Mouse (Mus musculus) left cerebral cortex, postnatal 10 days (tissue): ENCODE data around the gene Sh3gl1. TPM values are rescaled to one million over a fixed set of nuclear protein-coding genes. Genes with fewer than 3 reads are reported as not detected.
A peak's percentile ranks its signal among the peaks of the same experiment; 100 is the strongest.

Experiments used
- DNase-seq, 2 experiments: peaks; one replicate each; pipeline ENCODE4 v3.0.0; 2021 to 2022; ENCODE audit warnings: low spot score in 2 of 2, mixed read lengths in 1 of 2; ENCODE audit errors: extremely low spot score in 1 of 2
- intact Hi-C: fragments of 180-260 bp; cut with DNase I; formaldehyde crosslinking; loops from one replicate; pipeline ENCODE4 v1.15.1; 2025
- total RNA-seq, 2 experiments: library from RNA; stranded (reverse); gene quantifications; 2 replicates each; pipeline ENCODE4 v1.2.3; 2021

Sh3gl1 gene
- total RNA-seq, 2 experiments from 2014 or later: 53.7 TPM

DNA sequence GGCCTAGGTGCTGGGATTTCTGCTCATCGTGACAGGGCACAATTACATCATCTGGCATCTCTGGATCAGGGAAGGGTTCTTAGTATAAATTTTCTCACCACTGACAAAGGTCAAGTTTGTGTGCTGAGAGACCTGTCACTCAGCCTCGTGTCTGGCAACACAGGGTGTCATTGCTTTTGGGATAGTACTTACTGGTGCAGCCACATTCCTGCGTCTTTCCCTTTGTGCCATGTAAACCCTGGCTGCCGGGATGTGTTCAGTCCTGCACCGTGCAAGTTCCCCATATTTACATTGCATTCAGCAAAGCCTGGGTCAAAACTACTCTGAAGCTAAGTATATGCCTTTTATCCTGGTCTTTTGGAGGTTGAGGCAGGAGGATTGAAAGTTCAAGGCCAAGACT lies 14.9 kb upstream of the Sh3gl1 start:
- intact Hi-C loops: no loop called here

DNA sequence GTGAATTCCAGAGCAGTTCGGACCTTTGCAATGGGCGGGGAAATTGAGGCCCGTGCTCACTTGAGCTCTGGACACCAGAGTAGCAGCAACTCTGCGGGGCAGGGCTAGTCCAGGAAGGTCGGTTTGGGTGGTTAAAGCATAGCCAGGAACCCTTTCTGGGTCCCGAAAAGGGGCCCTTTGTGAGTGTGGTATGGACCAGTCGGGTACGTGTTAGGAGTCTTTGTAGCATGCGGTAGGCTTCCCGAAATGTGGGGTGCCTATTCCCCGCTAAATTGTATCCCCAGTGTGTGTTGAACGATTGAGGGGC lies 4.4 kb upstream of the Sh3gl1 start:
- DNase-seq: no peak
- intact Hi-C loops: no loop called here

More for the DNA sequence above, 14.9 kb upstream of the Sh3gl1 start:
- no peak for DNase-seq

DNA sequence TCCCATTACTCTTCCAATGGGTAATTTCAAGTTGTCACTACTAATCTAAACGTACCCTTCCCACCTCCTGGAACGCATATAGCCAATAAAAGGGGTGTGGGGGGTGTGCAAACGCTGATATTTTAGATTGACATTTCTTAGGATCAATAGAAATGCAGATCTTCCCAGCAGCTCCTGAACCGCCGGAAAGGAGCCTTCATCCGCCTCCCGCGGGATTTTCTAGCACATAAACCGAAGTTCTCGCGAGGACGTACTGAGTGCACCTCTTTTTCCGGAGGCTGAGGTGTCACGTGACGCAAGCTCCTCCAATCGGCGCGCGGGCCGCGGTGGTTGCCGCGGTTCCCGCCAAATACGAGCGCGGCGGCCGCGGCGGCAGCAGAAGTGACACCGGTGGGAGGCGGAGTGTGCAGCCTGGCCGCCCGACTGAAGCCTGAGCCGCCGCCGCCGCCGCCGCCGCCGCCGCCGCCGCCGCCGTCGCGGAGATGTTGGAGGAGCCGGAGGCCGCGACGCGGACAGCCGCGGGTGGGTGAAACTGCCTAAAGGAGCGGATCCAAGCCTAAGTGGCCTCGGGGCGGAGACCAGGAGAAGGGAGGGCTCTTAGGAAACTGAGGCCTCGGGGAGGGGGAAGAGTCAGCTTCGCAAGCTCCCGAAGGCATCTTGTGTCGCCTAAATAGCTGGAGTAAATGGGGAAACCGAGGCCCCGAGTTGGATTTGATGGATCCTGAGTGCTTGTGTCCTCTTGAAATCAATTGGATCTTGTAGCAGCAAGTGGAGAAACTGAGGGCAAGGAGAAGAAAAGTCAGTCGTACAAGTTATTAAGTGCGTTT lies 3.8 kb upstream of the Sh3gl1 start, which contains the start of gene Chaf1a:
Gene Chaf1a (plus strand): TSS at position 410 of the 827 bp plus-strand sequence.
- intact Hi-C loops: no loop called here
- DNase-seq: peak; percentile 98

DNA sequence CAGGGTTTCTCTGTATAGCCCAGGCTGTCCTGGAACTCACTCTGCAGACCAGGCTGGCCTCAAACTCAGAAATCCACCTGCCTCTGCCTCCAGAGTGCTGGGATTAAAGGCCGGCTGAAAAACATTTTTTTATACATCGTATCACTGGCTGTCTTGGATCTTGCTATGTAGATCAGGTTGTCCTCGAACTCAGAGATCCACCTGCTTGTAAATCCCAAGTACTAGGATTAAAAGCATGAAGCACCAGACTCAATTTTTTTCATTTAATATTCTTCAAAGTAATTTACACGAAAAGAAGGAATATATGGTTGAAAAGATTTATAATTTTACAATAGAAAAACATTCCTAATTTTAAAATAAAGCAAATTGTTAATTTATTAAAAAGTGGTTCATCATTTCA lies 2.9 kb upstream of the Sh3gl1 start:
- intact Hi-C loops: no loop called here
- no peak for DNase-seq

DNA sequence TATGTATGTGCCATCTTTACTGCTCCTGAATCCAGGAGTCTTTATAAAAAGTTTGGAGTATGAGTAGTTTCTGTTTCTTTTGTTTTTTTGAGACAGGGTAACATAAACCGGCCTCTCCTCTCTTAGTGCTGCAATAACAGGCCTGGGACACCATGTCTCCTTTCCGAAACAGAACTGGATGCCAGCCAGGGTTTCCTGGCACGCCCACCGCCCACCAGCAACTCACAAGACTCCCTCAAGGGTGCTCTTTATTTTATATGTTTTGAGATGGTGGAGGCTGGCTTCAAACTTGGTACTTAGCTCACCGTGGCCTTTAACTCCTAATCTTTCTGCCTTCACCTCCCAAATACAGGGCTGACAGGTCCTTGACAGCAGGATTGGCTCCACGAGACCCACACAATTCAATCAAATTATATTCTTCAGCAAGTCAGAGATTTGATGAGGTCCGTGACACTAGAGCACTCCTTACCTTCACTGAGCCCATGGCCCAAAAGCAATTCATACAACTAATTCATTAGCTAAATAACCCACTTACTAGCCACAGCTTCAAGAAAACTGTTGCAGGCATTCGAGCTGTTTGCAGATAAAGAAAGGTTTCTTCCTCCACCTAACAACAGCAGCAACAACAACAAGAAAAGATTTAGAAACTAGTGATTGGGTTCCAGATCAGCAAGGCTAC lies 2.3 kb upstream of the Sh3gl1 start:
- no peak for DNase-seq
- intact Hi-C loops: no loop called here

DNA sequence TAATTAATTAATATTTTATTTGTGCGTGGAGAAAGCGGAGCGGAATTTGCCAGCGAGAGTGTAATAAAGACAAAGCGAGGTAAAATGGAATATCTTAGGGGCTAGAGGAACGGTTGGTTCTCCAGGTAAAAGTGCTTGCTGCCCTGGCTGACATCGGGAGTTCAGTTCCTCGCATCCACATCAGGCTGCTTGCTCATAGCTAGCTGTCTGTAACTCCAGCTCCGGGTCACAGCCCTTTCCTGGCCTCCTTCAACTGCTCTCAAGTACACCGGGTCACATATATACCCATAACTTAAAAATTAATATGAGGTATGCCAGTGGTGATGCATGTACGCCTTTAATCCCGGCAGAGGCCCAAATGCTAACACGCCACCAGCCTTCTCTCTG lies 459 bp upstream of the Sh3gl1 start:
- DNase-seq: no peak
- intact Hi-C loops: no loop called here

DNA sequence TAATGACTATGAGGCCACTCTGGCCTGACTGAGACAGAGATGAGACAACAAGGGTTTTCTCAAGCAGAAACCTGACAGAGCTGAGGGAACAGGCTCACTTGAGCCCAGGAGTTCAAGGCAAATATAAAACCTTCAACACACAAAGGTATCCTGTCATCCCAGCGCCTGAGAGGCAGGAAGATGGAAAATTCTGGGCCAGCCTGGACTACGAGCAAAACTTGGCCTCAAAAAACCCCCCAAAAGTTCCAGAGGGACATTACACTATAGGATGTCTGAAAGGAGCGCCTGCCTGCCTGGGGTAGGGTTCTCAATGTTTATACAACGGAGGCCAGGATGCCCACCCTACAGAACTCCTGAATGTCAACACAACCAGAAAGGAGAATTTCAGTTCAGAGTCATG lies 1.2 kb downstream of the Sh3gl1 start:
- DNase-seq: no peak
- intact Hi-C loops: no loop called here

DNA sequence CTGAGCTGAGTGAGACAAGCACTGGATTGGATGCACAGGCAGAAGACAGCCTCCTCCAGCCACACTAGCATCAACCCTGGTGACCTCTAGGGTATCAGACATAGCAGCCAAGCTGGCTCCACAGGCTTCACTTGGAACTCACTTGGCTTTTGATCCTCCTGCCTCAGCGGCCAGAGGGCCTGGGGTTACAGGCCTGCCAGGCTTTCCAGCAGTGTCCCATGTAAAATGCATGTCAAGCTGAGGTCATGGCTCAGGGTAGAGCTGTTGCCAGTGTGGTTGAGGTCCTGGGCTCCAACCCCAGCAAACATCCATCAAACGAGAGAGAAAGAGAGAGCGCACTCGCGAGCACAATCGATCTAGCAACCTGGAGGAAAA lies 1.7 kb downstream of the Sh3gl1 start:
- intact Hi-C loops: no loop called here
- no peak for DNase-seq

DNA sequence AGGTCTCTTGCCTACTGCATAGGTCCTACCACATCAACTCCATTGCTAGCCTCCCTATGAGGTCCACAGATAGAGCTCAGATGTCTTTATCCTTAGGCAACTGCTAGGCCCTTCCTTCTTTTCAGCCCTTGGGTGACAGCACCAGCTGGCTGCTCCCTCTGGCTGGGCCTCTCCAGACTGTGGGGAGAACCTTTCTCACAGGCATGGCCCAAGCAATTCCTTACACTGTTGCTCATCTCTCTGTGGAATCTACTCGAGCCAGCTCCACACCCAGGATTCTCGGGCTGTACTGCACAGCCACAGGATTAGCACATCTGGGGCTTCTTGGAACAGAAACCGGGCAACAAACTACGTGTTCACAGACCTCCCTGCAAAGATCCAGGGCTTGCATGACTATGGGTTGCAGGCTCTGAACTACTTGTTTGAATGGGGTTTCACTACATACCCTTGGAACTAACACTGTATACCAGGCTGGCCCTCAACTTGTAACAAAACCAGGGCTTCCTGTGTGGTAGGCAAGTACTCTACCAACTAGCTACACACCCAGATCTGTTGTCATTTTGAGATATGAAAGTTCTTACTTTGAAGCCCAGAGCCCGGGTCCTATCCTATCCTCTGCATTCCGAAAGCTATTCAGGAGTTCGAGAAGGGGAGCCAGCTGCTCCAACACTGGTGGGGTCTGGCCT lies 2.3 kb downstream of the Sh3gl1 start:
- intact Hi-C loops: no loop called here
- no peak for DNase-seq

DNA sequence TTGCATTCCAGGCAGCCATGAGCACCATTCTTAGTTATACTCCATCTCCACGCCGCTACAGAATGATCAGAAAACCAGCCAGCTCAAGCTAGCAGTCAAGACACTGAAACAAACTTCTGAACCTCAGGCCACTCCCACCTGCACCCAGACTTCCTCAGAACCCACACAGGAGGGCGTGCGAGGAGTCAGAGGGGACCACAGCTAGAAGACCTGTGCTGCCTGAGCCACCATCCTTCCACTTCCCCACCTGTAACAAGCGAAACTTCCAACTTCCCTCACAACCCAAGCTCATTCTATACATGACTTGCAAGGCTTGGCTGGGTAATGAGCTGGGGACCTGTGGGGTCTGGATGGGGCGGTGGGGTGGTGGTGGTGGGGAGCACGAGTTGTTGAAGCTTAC lies 3.6 kb downstream of the Sh3gl1 start:
- DNase-seq: no peak

DNA sequence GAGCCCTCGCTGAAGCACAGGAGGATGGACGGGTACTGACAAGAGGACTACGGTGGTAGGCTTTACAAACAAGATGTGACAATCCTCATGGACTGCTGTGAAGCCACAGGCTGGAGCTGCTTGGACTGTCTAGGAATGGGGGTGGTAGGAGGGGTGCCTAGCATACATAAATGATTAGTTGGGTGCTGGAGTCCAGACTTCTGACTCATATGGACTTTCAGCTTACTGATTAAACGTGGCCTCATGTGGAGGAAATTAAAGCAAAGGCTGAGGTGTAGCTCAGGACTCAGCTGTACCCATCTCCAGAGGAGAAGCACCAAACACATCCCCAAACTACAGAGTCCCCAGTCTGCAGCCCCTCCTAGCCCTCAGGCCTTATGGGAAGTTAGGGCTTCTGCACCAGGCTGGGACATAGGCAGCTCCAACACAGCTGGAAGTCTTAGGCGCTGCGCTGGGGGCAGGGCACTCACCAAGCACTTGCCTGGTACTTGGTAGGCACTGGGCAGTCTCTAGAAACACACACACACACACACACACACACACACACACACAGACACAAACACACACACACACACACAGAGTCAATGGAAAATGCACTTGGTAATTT lies 4.2 kb downstream of the Sh3gl1 start:
- intact Hi-C loops: no loop called here
- DNase-seq: no peak

More for the DNA sequence above, 3.6 kb downstream of the Sh3gl1 start:
- intact Hi-C loops: no loop called here

DNA sequence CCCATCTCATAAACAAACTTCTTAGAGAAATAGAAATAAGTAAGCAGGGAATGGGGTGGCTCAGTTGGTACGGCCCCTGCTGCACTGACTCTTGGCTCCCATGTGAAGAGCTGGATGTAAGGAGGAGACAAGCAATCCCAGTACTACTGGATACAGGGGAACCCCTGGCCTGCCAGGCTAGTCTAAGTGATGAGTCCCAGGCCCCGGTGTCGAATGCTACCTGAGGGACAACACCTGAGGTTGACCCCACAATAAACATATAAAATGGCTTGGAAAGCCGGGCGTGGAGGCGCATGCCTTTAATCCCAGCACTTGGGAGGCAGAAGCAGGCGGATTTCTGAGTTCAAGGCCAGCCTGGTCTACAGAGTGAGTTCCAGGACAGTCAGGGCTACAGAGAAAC lies 5.0 kb downstream of the Sh3gl1 start:
- intact Hi-C loops: no loop called here
- no peak for DNase-seq

DNA sequence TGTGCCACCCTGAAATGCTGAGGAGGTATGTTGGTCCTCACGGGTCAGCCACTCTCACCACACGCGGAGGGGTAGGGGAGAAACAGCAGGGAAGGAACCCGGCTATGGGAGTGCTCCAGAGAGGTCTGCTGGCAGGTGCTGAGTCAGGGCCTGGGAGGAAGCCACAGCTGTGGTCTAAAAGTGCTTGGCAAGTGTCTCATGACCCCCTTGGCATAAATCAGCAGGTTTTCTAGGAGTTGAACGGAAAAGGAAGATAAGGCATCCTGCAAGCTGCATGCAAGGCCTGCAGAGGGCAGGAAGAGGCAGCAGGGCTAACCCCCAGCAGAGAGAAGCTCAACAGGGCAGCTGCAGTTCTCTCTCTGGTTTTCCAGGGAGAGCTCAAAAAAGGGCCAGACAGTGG lies 5.5 kb downstream of the Sh3gl1 start:
- DNase-seq: peak in 1 of 2 experiments; percentile 65
- intact Hi-C loops: no loop called here

DNA sequence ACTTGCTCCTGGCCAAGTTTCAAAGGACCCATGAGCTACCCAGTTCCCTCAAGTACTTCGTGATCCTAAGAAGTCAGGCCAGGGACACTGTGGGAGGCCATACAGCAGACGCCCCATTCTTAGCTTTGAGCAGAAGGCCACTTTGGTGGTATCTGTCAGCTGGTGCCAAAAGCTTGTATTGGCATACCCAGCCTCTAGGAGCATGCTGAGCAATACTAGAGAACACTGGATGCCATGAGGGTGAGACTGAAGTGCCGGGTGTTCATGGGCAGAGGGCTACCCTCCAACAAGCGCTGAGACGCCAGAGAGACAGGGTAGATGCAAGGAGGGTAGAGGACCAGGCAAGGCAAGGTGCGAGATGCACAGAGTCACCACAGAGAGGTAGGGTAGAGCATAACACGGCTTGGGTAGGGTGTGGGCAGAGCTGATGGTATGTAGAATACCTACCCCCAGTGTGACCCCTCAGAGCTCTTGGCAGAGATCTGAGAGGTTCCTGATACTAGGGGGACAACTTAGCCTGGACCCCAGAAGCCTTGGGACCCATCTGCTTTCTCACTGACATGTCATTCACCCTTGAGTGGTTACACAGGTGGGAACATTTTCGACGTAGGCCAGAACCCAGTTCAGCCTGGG lies 6.1 kb downstream of the Sh3gl1 start:
- intact Hi-C loops: no loop called here
- no peak for DNase-seq

DNA sequence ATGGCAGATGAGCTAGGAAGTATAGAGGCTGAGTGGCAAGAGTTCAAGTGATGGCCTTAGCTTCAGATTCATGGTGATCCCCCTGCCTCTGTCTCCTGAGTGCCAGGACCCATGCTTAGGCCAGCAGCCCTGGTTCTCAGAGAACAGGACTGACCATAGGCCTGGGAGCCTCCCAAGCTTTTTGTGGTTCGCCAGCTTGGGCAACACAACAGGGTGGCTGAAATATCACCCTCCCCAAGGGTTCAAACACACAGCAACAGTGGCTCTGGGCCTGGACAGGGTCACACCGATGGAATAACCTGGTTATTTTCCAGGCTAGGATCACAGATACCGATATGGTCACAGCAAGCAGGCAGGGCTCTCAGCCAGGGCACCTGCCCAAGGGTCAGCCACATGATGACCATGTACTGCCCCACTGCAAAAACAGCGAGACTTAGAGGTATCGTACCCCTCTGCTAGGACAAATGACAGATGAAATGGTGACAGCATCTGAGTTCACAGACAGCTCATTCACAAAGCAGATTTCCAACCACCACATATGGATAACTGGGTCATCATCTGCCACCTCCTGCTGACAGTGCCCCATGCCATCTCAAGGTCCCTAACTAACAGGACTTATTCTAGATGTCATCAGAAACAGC lies 8.5 kb downstream of the Sh3gl1 start:
- intact Hi-C loops: no loop called here
- no peak for DNase-seq

DNA sequence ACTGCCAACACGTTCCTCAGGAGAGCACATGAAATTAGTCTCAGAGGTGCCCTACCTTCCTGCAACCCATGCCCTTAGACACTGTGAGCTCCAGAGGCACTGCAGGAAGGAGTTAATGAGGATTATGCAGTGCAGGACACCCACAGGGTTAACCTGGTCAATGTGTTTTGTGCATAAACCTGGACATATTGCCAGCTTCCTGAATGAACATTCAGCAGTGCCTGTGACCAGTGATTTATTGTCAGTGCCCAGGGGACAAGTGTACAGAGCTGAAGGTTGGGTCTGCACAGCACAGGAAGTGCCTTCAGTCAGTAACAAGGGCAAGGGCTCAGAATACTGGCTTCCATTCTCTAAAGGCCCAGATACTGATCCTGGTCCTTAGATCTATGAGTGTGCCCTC lies 9.6 kb downstream of the Sh3gl1 start:
- DNase-seq: no peak
- intact Hi-C loops: no loop called here

DNA sequence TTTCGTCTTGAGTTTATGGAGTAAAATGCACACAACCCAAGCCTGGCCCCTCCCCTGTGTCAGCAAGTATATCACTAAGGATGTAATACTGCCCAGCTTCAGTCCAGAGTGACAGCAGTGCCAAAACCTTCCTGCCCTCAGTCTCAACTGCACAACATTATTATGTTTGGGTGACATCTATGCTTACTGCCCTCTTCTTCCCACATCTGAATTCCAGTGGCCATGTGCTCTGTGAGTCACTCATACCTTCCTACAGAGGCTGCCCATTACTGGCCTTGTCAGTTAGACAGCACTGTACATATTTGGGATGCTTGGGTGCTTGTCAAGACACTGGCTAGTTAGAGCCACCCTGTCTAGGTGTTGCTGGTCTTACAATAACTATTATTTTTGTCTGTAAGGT lies 10.1 kb downstream of the Sh3gl1 start:
- no peak for DNase-seq
- intact Hi-C loops: no loop called here

DNA sequence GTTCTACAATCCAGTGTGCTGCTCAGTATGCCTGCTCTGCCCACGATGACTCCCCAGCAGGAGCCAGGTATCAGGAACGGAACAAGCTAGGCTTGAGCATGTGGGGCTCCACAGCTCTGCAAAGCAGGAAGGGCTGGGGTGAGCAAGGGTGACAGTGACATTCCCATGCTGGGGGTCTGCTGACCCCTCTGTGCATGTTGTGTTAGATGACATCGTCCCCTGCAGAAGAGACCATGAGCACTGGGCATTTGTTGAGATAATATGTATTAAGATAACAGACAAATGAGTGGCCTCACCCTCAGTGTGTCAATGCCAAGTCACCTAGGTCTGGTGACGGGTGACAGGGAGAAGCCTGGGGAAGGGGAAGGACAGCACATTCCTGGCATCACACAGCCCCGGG lies 11.5 kb downstream of the Sh3gl1 start:
- no peak for DNase-seq
- intact Hi-C loops: no loop called here

DNA sequence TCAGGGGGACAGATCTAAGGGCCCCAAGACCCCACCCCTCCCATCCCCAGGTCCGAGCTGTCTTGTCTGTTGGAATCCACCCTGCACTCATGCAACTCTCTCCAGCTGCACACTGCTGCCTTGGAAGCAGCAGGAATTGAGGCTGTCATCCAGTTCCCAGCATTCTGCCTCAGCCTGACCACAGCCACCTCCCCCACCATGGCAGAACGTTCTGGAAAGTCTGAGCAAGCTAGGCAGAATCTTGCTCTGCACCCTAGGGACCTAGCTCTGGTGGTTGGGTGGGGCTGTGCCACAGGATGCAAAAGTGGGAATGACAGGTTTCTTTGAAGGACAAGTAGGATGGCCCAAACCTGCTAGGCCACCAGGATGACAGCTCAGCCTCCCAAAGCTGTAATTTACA lies 12.0 kb downstream of the Sh3gl1 start:
- DNase-seq: no peak
- intact Hi-C loops: no loop called here
